11 mouse cellular contexts compared by ENCODE assay signal in the genomic region with DNA sequence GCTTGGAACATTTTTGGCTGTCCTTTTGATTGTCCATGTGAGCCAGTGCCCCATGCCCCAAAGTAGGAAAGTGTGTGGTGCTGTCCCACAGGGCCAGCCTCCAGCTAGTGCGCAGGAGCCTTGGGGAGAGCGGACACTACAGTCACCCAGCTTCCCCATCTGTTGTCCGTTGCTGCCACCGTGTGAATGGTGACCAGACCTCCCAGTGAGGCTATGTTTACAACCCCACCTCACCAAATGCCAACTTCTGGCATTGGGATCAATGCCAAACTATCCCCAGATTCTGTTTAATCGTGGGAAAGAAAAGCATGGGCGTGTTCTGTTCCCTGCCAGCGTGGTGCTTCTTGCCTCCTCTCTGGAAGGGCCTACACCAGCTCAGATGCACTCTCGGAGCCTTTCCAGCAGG. TPM values are rescaled to one million over a fixed set of nuclear protein-coding genes. Genes with fewer than 3 reads are reported as not detected.
DNase-seq lines count a peak whose midpoint lies in the region; ATAC-seq lines count a peak whose summit lies in the region.
"Had no signal": no experiment of that assay in that cellular context is flagged by ENCODE, and none has a peak within 500 bp of the region (broad histone marks: within the 10 kb centered on the region; RNA-seq: fewer than 3 reads in every experiment).

No protein-coding gene starts in this region.

- no peak overlapping the region for H3K9ac ChIP-seq in hindbrain, embryonic 13.5 days
- H3K9ac ChIP-seq: heart, embryonic 13.5 days; limb, embryonic 15.5 days; neural tube, embryonic 12.5 days had no signal

- H3K27ac ChIP-seq in hindbrain, embryonic 13.5 days, result no peak overlapping the region
- H3K27ac ChIP-seq in hindbrain, embryonic 10.5 days, result no peak overlapping the region
- H3K27ac ChIP-seq: heart, embryonic 13.5 days; limb, embryonic 15.5 days; neural tube, embryonic 12.5 days had no signal

- DNase-seq in hindbrain, embryonic 10.5 days (ENCODE audit: low spot score), result no peak
- DNase-seq in ovary, postnatal 14 days (ENCODE audit: low spot score), result peak; percentile 8
- DNase-seq in ovary, postnatal 10 days (ENCODE audit: low spot score), result no peak
- DNase-seq in cerebellum, adult 9-10 months, result peak; percentile 29
- DNase-seq in lung, postnatal 10 days, result peak; percentile 19
- DNase-seq in spleen, adult 18-20 months, result no peak

- H3K36me3 ChIP-seq in hindbrain, embryonic 13.5 days, result peaks cover 17% of the 10 kb centered on the region
- H3K36me3 ChIP-seq in hindbrain, embryonic 10.5 days, result no peaks in the 10 kb centered on the region
- H3K36me3 ChIP-seq: heart, embryonic 13.5 days; limb, embryonic 15.5 days had no signal

- WGBS in hindbrain, embryonic 13.5 days, result 68% methylated on average over 8 of the region's 8 CpGs
- 85% methylated on average over 8 of the region's 8 CpGs for WGBS in hindbrain, embryonic 10.5 days

- ATAC-seq in hindbrain, embryonic 13.5 days (ENCODE audit: low FRiP score), result 0 out of 2 replicates have a peak, but pooled peaks have one; percentile 52
- no peak for ATAC-seq in activated CD4-positive, CD25-positive, alpha-beta regulatory T cell, adult 4 months

- no peaks in the 10 kb centered on the region for H3K27me3 ChIP-seq in hindbrain, embryonic 13.5 days
- H3K27me3 ChIP-seq in hindbrain, embryonic 10.5 days (ENCODE audit: insufficient read depth, poor library complexity, severe bottlenecking), result no peaks in the 10 kb centered on the region
- H3K27me3 ChIP-seq: heart, embryonic 13.5 days; limb, embryonic 15.5 days; neural tube, embryonic 12.5 days had no signal

- peaks cover 3% of the 10 kb centered on the region; the same call in 1 of the 2 replicates for H3K4me1 ChIP-seq in hindbrain, embryonic 13.5 days (replicated peaks)
- peaks cover 6% of the 10 kb centered on the region; the same call in 1 of the 2 replicates for H3K4me1 ChIP-seq in hindbrain, embryonic 10.5 days (replicated peaks)
- H3K4me1 ChIP-seq: limb, embryonic 15.5 days had no signal

- H3K9me3 ChIP-seq in hindbrain, embryonic 13.5 days, result no peaks in the 10 kb centered on the region
- no peaks in the 10 kb centered on the region for H3K9me3 ChIP-seq in hindbrain, embryonic 10.5 days
- H3K9me3 ChIP-seq: heart, embryonic 13.5 days; limb, embryonic 15.5 days; neural tube, embryonic 12.5 days had no signal

- no peak overlapping the region for H3K4me3 ChIP-seq in hindbrain, embryonic 13.5 days
- no peak overlapping the region for H3K4me3 ChIP-seq in hindbrain, embryonic 10.5 days
- H3K4me3 ChIP-seq: heart, embryonic 13.5 days; limb, embryonic 15.5 days; neural tube, embryonic 12.5 days had no signal

- H3K4me2 ChIP-seq in hindbrain, embryonic 13.5 days, result no peak overlapping the region
- H3K4me2 ChIP-seq: heart, embryonic 13.5 days; limb, embryonic 15.5 days; neural tube, embryonic 12.5 days had no signal

RNA-seq across cellular contexts. Expression of gene Gm4131, which starts 41.1 kb away (rescaled TPM):
- polyA plus RNA-seq in hindbrain, embryonic 13.5 days (2015; fragmentation: Nextera tagmentation; extraction: Ambion mirVana), result 0.23 and 0.30 TPM in 2 replicates
- polyA plus RNA-seq in hindbrain, embryonic 10.5 days (2016; fragmentation: Nextera tagmentation; extraction: Ambion mirVana), result not detected in 2 replicates
- polyA plus RNA-seq in activated CD4-positive, CD25-positive, alpha-beta regulatory T cell, adult 4 months (2017; shearing (Covaris generic)), result not detected
- polyA plus RNA-seq: heart, embryonic 13.5 days; limb, embryonic 15.5 days; neural tube, embryonic 12.5 days had no signal

RNA-seq across cellular contexts. Expression of gene Fam124a, which starts 52.3 kb away (rescaled TPM):
- polyA plus RNA-seq in hindbrain, embryonic 13.5 days (2015; fragmentation: Nextera tagmentation; extraction: Ambion mirVana), result 33.2 and 34.4 TPM in 2 replicates
- 2.4 and 5.8 TPM in 2 replicates for polyA plus RNA-seq in hindbrain, embryonic 10.5 days (2016; fragmentation: Nextera tagmentation; extraction: Ambion mirVana)
- not detected for polyA plus RNA-seq in activated CD4-positive, CD25-positive, alpha-beta regulatory T cell, adult 4 months (2017; shearing (Covaris generic))

RNA-seq across cellular contexts. Expression of gene Serpine3, which starts 55.7 kb away (rescaled TPM):
- not detected in 2 replicates for polyA plus RNA-seq in hindbrain, embryonic 13.5 days (2015; fragmentation: Nextera tagmentation; extraction: Ambion mirVana)
- not detected in 2 replicates for polyA plus RNA-seq in hindbrain, embryonic 10.5 days (2016; fragmentation: Nextera tagmentation; extraction: Ambion mirVana)
- not detected for polyA plus RNA-seq in activated CD4-positive, CD25-positive, alpha-beta regulatory T cell, adult 4 months (2017; shearing (Covaris generic))
- polyA plus RNA-seq: heart, embryonic 13.5 days; limb, embryonic 15.5 days; neural tube, embryonic 12.5 days had no signal

Comparison
In these comparisons a context has a peak if more than half of its experiments do, and no peak if none do; other contexts are left out.
1. DNase-seq: peak in ovary, postnatal 14 days (single experiment), cerebellum, adult 9-10 months (single experiment) and lung, postnatal 10 days (single experiment); none in hindbrain, embryonic 10.5 days (single experiment), ovary, postnatal 10 days (single experiment) and spleen, adult 18-20 months (0 of 2).